Mouse (Mus musculus): ENCODE measurements at regions not wholly inside any gene's neighbourhood (a gene's known extent, or its start where the extent isn't known, plus 50 kb on each side); places are given as distances from the start of the nearest gene placed in this dataset.

GRCm38 (mm10) chr19:21136756-21137155 is 135.3 kb upstream of the Zfand5 start:
- Histone ChIP-seq H3K27me3 (ENCODE audit: control insufficient read depth, insufficient read depth, low read length) (no peaks in the 10 kb centered on the region), H3K4me3 (ENCODE audit: low read length) (no peak overlapping the region), H3K9me3 (replicated peaks; ENCODE audit: control insufficient read depth, low read length) (no peaks in the 10 kb centered on the region), H3K4me1 (ENCODE audit: control insufficient read depth, insufficient read depth, low read length) (no peaks in the 10 kb centered on the region), H3K9ac (ENCODE audit: low read length) (no peak overlapping the region), H3K27ac (ENCODE audit: low read length) (no peak overlapping the region), H3K36me3 (ENCODE audit: control insufficient read depth, insufficient read depth) (no peaks in the 10 kb centered on the region), H3K4me2 (ENCODE audit: low read depth, low read length) (no peak overlapping the region)
- no peak for ATAC-seq (replicated peaks; ENCODE audit: extremely low read depth, insufficient read depth, low FRiP score)
- WGBS = 80% methylated on average over 1 of the region's 1 CpGs

GRCm38 (mm10) chr19:21135998-21136380 is 136.1 kb upstream of the Zfand5 start:
- Histone ChIP-seq H3K4me3 (ENCODE audit: low read length) (no peak overlapping the region), H3K27ac (ENCODE audit: low read length) (no peak overlapping the region), H3K4me2 (ENCODE audit: low read depth, low read length) (no peak overlapping the region), H3K9ac (ENCODE audit: low read length) (no peak overlapping the region), H3K9me3 (replicated peaks; ENCODE audit: control insufficient read depth, low read length) (no peaks in the 10 kb centered on the region), H3K27me3 (ENCODE audit: control insufficient read depth, insufficient read depth, low read length) (no peaks in the 10 kb centered on the region), H3K4me1 (ENCODE audit: control insufficient read depth, insufficient read depth, low read length) (no peaks in the 10 kb centered on the region), H3K36me3 (ENCODE audit: control insufficient read depth, insufficient read depth) (no peaks in the 10 kb centered on the region)
- no peak for ATAC-seq (replicated peaks; ENCODE audit: extremely low read depth, insufficient read depth, low FRiP score)
- WGBS = 61% methylated on average over 5 of the region's 5 CpGs

- Histone ChIP-seq H3K27me3 (ENCODE audit: control insufficient read depth, insufficient read depth, low read length) (no peaks in the 10 kb centered on the region), H3K36me3 (ENCODE audit: control insufficient read depth, insufficient read depth) (no peaks in the 10 kb centered on the region), H3K4me3 (ENCODE audit: low read length) (no peak overlapping the region), H3K4me1 (ENCODE audit: control insufficient read depth, insufficient read depth, low read length) (no peaks in the 10 kb centered on the region), H3K4me2 (ENCODE audit: low read depth, low read length) (no peak overlapping the region), H3K27ac (ENCODE audit: low read length) (no peak overlapping the region), H3K9ac (ENCODE audit: low read length) (no peak overlapping the region), H3K9me3 (replicated peaks; ENCODE audit: control insufficient read depth, low read length) (no peaks in the 10 kb centered on the region)
- ATAC-seq (replicated peaks; ENCODE audit: extremely low read depth, insufficient read depth, low FRiP score) = no peak
- 44% methylated on average over 6 of the region's 6 CpGs for WGBS
Observed at GRCm38 (mm10) chr19:21135297-21135997, 136.6 kb upstream of the Zfand5 start.

GRCm38 (mm10) chr19:21129653-21130052 is 142.4 kb upstream of the Zfand5 start:
- no peaks in the 10 kb centered on the region for H3K4me1 ChIP-seq (ENCODE audit: control insufficient read depth, insufficient read depth, low read length)
- H3K9ac ChIP-seq (ENCODE audit: low read length) = no peak overlapping the region
- H3K27me3 ChIP-seq (ENCODE audit: control insufficient read depth, insufficient read depth, low read length) = no peaks in the 10 kb centered on the region
- no peaks in the 10 kb centered on the region for H3K9me3 ChIP-seq (replicated peaks; ENCODE audit: control insufficient read depth, low read length)
- no peaks in the 10 kb centered on the region for H3K36me3 ChIP-seq (ENCODE audit: control insufficient read depth, insufficient read depth)
- WGBS = 86% methylated on average over 5 of the region's 5 CpGs
- ATAC-seq (replicated peaks; ENCODE audit: extremely low read depth, insufficient read depth, low FRiP score) = no peak
- no peak overlapping the region for H3K27ac ChIP-seq (ENCODE audit: low read length)
- H3K4me3 ChIP-seq (ENCODE audit: low read length) = no peak overlapping the region
- H3K4me2 ChIP-seq (ENCODE audit: low read depth, low read length) = no peak overlapping the region

GRCm38 (mm10) chr19:21127079-21127745 is 144.9 kb upstream of the Zfand5 start:
- no peaks in the 10 kb centered on the region for H3K4me1 ChIP-seq (ENCODE audit: control insufficient read depth, insufficient read depth, low read length)
- no peak overlapping the region for H3K4me2 ChIP-seq (ENCODE audit: low read depth, low read length)
- 76% methylated on average over 8 of the region's 8 CpGs for WGBS
- no peak overlapping the region for H3K4me3 ChIP-seq (ENCODE audit: low read length)
- no peak; the same call in 1 of the 2 replicates for ATAC-seq (replicated peaks; ENCODE audit: extremely low read depth, insufficient read depth, low FRiP score)
- H3K9me3 ChIP-seq (replicated peaks; ENCODE audit: control insufficient read depth, low read length) = no peaks in the 10 kb centered on the region
- H3K27ac ChIP-seq (ENCODE audit: low read length) = no peak overlapping the region
- no peak overlapping the region for H3K9ac ChIP-seq (ENCODE audit: low read length)
- H3K36me3 ChIP-seq (ENCODE audit: control insufficient read depth, insufficient read depth) = no peaks in the 10 kb centered on the region
- H3K27me3 ChIP-seq (ENCODE audit: control insufficient read depth, insufficient read depth, low read length) = no peaks in the 10 kb centered on the region

- no peak for ATAC-seq (replicated peaks; ENCODE audit: extremely low read depth, insufficient read depth, low FRiP score)
- Histone ChIP-seq H3K4me3 (ENCODE audit: low read length) (no peak overlapping the region), H3K4me2 (ENCODE audit: low read depth, low read length) (no peak overlapping the region), H3K4me1 (ENCODE audit: control insufficient read depth, insufficient read depth, low read length) (no peaks in the 10 kb centered on the region), H3K27ac (ENCODE audit: low read length) (no peak overlapping the region), H3K27me3 (ENCODE audit: control insufficient read depth, insufficient read depth, low read length) (no peaks in the 10 kb centered on the region), H3K36me3 (ENCODE audit: control insufficient read depth, insufficient read depth) (no peaks in the 10 kb centered on the region), H3K9ac (ENCODE audit: low read length) (no peak overlapping the region), H3K9me3 (replicated peaks; ENCODE audit: control insufficient read depth, low read length) (no peaks in the 10 kb centered on the region)
- WGBS = 69% methylated on average over 2 of the region's 2 CpGs
Observed at GRCm38 (mm10) chr19:21126670-21127069, 145.4 kb upstream of the Zfand5 start.

GRCm38 (mm10) chr19:21119477-21119876 is 152.6 kb upstream of the Zfand5 start:
- Histone ChIP-seq H3K4me3 (ENCODE audit: low read length) (no peak overlapping the region), H3K36me3 (ENCODE audit: control insufficient read depth, insufficient read depth) (no peaks in the 10 kb centered on the region), H3K4me1 (ENCODE audit: control insufficient read depth, insufficient read depth, low read length) (no peaks in the 10 kb centered on the region), H3K27me3 (ENCODE audit: control insufficient read depth, insufficient read depth, low read length) (no peaks in the 10 kb centered on the region), H3K27ac (ENCODE audit: low read length) (no peak overlapping the region), H3K9me3 (replicated peaks; ENCODE audit: control insufficient read depth, low read length) (no peaks in the 10 kb centered on the region), H3K9ac (ENCODE audit: low read length) (no peak overlapping the region), H3K4me2 (ENCODE audit: low read depth, low read length) (no peak overlapping the region)
- ATAC-seq (replicated peaks; ENCODE audit: extremely low read depth, insufficient read depth, low FRiP score) = no peak
- 57% methylated on average over 6 of the region's 6 CpGs for WGBS

GRCm38 (mm10) chr19:21118782-21119181 is 153.3 kb upstream of the Zfand5 start:
- H3K9me3 ChIP-seq (replicated peaks; ENCODE audit: control insufficient read depth, low read length) = no peaks in the 10 kb centered on the region
- no peaks in the 10 kb centered on the region for H3K36me3 ChIP-seq (ENCODE audit: control insufficient read depth, insufficient read depth)
- H3K4me2 ChIP-seq (ENCODE audit: low read depth, low read length) = no peak overlapping the region
- no peak overlapping the region for H3K9ac ChIP-seq (ENCODE audit: low read length)
- H3K4me3 ChIP-seq (ENCODE audit: low read length) = no peak overlapping the region
- no peaks in the 10 kb centered on the region for H3K27me3 ChIP-seq (ENCODE audit: control insufficient read depth, insufficient read depth, low read length)
- no peak for ATAC-seq (replicated peaks; ENCODE audit: extremely low read depth, insufficient read depth, low FRiP score)
- H3K27ac ChIP-seq (ENCODE audit: low read length) = no peak overlapping the region
- 61% methylated on average over 4 of the region's 4 CpGs for WGBS
- no peaks in the 10 kb centered on the region for H3K4me1 ChIP-seq (ENCODE audit: control insufficient read depth, insufficient read depth, low read length)

- Histone ChIP-seq H3K4me3 (ENCODE audit: low read length) (no peak overlapping the region), H3K4me2 (ENCODE audit: low read depth, low read length) (no peak overlapping the region), H3K27me3 (ENCODE audit: control insufficient read depth, insufficient read depth, low read length) (no peaks in the 10 kb centered on the region), H3K27ac (ENCODE audit: low read length) (no peak overlapping the region), H3K4me1 (ENCODE audit: control insufficient read depth, insufficient read depth, low read length) (no peaks in the 10 kb centered on the region), H3K9me3 (replicated peaks; ENCODE audit: control insufficient read depth, low read length) (no peaks in the 10 kb centered on the region), H3K9ac (ENCODE audit: low read length) (no peak overlapping the region), H3K36me3 (ENCODE audit: control insufficient read depth, insufficient read depth) (no peaks in the 10 kb centered on the region)
- WGBS = 83% methylated on average over 2 of the region's 2 CpGs
- no peak for ATAC-seq (replicated peaks; ENCODE audit: extremely low read depth, insufficient read depth, low FRiP score)
Observed at GRCm38 (mm10) chr19:21115693-21116092, 156.4 kb upstream of the Zfand5 start.
